Mouse (Mus musculus) MEL-GATA-1-ER (cell line): ENCODE results near the gene Hsf2bp.

Experiments
- DNase-seq: peaks from one replicate; pipeline ENCODE4 v3.0.0-alpha.2; 2012; ENCODE audit warnings: low read depth; ENCODE audit errors: extremely low read depth

The Hsf2bp gene

DNA sequence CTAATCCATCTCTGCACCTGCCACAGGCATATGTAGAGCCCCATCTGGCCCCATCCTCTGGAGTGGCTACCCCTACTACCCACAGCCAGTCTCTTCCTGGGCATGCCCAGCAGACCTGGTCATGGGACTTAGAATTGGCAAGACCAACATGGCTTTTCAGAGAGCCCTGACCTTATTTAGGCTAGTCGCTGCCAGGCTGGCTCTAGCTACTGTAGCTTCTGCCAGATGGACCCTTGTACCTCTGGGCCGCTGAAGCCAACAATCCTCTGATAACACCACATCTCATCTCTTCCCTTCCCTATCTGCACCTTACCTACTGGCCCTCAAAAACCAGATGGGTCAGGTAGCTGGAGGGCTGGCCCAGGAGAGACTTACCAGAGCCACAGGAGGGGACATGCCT is 127.2 kb downstream of the Hsf2bp start:
- DNase-seq = no peak

DNA sequence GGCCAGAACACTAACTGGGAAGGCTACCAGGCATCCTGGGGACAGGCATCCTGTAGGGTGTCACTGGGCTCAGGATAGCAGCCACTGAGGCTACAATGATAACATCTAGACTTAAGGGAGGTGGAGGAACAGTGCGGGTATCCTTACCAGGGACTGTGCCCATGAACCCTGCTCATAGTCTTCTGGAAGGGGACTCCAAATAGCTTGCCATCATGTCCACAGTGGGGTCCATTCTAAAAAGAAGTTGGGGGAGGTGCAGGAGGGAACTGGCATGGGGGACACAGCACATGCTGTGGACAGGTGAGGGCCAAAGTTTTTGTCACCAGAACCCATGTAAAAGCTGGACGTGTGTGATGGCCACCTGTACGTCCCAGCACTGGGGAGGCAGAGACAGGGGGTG is 129.7 kb downstream of the Hsf2bp start:
- DNase-seq = no peak

- DNase-seq = no peak
Measured at GRCm38 (mm10) chr17:31905791-31906211, 130.3 kb downstream of the Hsf2bp start.

- DNase-seq = no peak
Measured at GRCm38 (mm10) chr17:31905201-31905790, 130.9 kb downstream of the Hsf2bp start.

DNA sequence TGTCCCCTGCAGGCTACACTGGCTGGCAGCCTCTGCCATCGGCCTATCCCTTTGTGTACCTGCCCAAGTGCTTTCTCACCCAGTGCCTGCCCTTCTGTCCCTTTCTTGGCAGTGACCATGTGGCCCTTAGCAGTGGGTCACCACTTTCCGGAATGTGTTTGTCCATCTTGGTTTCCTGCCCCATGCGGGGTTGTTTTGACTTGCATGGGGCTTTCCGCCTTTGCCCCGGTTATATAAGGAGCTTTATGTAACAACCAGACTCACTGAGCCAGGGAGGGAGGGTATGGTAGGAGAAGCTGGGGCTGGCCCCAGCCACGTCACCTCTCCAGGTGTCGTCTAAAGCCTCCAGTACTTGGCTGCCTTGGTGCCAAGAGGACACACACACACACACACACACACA is 132.1 kb downstream of the Hsf2bp start:
- DNase-seq = no peak

DNA sequence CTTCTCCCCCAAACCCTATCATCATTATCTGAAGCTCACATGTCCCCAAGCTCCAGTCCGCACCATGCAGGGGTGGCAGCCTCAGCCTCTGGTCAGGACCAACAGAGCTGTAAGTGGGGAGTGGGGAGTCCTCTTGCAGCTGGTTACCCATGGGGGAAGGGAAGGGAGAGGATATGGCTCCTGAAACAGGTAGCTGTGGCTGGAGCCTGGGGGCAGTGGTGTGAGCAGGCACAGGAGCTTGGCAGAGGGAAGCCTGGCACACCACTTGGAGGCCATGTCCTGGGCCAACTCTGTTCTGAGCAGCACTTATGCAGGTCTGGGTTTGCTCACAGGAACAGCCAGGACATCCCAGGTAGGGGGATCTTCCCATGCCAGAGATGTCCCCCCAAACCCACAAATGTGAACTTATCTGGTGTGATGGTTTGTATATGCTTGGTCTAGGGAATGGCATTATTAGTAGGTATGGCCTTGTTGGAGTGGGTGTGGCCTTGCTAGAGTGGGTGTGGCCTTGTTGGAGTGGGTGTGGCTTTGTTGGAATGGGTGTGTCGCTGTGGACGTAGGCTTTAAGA is 133.4 kb downstream of the Hsf2bp start:
- no peak for DNase-seq

GRCm38 (mm10) chr17:31901461-31902204 is 134.5 kb downstream of the Hsf2bp start:
- no peak for DNase-seq

- DNase-seq = no peak
Measured at GRCm38 (mm10) chr17:31898941-31899340, 137.2 kb downstream of the Hsf2bp start.

GRCm38 (mm10) chr17:31897186-31897793 is 138.9 kb downstream of the Hsf2bp start:
- no peak for DNase-seq

DNA sequence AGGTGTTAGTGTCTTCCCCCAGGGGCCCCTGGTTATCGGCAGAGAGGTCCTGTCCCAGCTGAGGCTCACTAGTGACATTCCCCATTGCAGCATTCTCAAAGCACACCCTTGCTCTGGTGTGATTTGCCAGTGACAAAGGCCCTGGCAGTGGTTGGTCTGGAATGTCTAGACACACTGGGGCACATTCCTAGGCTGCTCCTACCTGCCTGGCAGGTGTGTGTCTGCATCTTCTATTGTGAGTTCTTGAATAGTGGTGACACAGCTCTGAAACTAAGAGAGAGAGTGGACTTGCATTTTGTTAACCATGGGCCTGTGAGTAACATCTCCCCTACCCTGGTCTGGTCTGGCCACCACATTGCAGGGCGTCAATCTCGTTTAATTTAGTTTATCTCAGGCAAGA is 139.4 kb downstream of the Hsf2bp start:
- DNase-seq = no peak

DNA sequence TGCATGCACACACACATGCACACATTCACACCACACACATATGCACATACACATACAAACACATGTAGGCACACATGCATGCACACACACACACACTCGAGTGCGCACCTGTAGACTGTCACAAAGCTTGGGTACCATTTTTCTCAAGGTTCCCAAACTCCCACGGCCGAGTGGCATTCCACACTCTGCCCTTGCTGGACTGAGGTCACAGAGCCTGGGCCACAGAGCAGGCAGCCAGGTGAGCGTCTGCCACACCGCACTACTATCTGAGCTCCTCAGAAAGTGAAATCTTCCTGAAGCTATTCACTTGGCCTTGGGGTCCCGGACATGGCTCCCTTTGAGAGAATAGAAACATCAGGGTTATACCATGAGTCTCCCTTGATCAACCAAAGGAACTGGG is 139.8 kb downstream of the Hsf2bp start:
- DNase-seq = no peak
